Mouse (Mus musculus) lung, postnatal 36 days (tissue): ENCODE measurements around the gene Slc2a4.

Experiments
- DNase-seq: peaks from one replicate; pipeline ENCODE4 v3.0.0; 2022; ENCODE audit warnings: mixed read lengths

Gene Slc2a4

DNA sequence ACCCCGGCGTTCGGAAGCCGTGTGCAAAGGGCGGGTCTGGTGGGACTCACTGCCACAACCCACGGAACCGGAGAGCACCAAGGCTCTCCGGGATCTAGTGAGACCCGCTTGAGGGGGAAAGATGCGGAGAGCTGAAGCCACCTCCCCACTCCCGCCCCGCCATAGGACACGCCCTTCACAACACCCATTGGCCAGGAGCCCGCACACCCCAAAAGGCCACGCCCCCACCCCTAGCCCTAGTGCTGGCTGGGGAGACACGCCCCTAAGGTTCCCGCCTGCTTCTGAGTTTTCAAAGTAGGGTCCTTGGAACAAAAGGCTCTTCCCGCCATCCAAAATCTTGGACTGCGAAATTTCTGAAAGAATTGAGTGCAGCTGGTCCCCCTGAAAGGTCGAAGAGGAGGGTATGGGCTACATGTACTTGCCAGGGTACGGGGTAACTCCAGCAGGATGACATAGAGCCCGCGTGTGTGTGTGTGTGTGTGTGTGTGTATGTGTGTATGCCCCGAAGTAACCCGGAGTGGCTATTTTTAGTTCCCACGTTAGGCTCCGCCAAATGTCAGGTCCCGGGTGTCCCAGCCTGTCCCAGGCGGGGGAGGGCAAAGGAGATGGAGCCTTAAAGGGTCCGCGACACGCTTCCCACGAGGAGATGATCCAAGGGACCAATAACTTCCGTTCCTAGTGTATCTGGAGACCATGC, at the start of gene Slc2a4:
Gene Slc2a4 (minus strand): TSS at position 123 of the 697 bp plus-strand sequence.
- peak; percentile 91 for DNase-seq

DNA sequence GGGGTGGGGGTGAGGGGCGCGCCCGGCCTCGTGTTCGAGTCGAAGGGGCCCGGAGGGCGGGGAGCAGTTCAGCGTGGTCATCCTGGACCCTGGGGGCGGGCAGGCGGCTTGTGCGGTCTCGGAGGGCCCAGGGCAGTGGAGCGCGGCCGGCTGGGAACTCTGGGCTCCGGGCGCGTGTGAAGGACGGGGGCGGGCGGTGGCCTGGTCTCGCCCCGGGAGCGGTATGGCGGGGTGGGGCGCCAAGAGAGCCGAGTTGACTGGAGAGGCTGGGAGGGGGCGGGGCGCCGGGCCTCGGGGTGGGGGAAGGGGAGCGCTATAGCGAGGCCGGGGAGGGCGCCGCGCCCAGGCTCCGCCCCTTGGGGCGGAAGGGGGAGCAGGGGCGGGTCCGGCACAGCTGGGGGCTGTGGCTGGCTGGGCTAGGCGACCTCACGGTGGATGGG, 49.1 kb upstream of the Slc2a4 start:
- peak; percentile 95 for DNase-seq

DNA sequence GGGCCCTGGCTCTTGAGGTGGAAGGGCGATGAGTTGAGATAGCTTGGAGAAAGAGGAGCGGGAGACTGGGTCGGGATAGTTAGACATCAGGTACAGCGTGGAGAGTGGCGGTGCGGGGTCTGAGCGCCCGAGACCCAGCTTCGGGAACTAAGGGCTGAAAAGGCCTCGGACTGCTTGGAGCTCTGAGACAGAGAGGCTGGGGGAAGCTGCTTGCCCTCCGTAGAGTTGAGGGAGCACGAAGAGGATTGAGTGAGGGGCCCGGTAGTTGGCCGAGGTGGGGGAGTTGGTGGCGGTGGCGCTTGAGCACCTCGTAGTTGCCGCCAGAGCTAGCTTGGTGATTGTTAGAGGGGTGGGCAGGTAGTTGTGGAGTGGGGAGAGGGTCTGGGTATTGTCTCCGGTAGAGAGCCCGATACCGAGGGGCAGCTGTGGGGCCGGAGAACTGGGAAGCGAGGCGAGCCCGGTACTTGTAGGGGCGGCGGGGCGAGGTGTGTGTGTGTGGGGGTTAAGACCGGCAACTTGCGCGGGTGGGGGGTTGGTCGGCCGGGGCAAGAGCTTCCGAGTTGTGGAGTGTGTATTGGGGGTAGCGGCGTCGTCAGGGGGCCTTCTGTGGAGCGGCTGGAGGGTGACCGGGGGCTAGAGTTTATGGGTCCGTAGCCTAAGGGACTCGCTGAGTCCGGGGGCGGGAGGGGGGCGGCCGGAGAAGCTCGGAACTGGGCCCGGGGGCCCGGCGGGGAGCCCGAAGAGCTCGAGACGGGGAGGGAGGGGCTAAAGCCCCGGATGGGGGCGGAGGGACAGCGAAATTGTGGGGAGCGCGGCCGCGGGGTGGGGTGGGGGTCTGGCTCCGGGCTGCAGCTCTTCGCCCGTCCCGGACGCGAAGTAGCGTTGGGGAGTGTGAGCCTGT, 48.4 kb upstream of the Slc2a4 start:
- DNase-seq: peak; percentile 69

DNA sequence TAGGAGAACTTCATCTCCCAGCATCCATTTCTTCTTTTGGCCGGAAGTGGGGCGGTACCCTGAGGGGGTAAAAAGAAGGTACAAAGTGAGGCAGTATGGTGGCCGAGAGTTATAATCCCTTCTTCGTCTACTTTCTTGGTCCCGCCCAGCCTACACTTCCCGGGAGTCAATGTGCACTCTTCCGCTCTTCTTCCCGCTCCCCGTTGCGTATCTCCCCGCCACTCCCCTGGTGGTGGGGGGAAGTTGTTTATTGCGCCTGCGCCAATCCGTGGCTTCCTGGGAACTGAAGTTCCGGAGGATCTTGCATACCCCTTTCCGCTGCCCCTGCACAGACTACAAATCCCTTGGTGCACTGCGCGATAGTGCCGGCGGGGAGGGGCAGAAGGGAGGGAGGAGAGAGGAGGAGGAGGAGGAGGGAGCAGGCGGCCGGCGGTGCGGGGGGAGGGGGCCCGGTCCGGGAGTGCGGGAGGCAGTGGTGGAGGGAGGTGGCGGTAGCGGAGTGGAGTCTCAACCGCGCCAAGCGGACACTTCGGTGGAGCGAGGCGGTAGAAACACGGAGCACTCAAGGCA, 47.5 kb upstream of the Slc2a4 start, which contains the start of gene Phf23:
Gene Phf23 (plus strand): TSS at position 387 of the 570 bp plus-strand sequence.
- DNase-seq: peak; percentile 98

DNA sequence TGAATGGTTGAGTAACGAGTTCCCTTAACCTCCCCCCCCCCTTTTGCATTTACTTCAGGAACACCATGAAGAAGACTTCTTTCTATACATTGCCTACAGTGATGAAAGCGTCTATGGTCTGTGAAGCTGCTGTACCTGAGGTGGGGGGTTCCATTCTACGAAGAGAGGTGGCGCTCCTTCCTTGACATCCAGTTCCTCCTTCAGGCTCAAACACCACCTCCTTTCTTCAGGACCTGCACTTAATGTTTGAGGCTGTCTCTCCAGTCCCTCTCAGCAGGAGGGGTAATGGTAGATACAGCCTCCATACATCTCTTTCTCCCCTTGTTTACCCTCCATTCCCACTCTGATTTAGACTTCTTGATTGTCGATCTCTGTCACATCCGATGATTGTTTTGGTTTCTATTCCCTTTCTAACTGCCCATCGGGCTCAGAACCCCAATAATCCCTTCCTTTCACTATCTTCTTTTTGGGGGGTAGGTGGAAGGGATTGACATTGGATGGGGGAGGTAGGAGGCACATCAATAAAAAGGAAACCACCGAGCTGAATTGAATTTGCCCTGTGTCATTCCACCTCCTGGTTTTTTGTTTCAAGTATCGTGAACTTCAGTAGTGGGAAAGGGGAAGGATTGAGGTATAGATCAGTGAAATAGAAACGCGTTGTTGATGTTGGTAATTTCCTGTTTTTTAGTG, 46.6 kb upstream of the Slc2a4 start:
- DNase-seq: no peak

DNA sequence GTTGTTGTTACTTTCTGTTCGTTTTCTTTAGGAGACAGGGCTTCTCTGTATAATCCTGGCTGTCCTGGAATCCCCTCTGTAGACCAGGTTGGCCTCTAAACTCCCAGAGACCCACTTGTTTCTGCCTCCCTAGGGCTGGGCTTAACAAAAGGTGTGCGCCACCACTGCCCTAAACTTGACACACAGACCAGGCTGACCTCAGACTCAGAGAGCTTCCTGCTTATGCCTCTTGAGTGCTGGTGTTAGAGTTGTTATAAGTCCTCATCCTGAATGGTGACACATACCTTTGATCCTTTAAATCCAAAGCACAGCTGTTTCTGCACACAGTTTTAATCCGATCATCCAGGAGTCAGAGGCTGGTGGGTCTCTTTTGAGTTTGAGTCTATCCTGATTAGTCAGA, 44.9 kb upstream of the Slc2a4 start:
- no peak for DNase-seq

DNA sequence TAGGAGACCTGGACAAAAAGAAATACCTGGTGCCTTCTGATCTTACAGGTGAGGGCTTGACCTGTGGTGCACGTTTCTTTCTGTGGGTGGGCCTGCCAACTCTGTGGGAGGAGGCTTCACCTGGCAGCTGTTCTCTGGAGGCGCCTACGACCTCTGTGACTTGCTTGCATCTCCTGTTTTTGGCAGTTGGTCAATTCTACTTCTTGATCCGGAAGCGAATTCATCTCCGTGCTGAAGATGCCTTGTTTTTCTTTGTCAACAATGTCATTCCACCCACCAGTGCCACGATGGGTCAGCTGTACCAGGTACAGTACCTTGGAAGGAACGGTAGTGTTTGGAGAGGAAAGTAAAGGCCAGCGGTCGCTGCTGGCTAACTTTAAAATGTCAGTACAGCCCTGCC, 44.4 kb upstream of the Slc2a4 start:
- DNase-seq: peak; percentile 24

DNA sequence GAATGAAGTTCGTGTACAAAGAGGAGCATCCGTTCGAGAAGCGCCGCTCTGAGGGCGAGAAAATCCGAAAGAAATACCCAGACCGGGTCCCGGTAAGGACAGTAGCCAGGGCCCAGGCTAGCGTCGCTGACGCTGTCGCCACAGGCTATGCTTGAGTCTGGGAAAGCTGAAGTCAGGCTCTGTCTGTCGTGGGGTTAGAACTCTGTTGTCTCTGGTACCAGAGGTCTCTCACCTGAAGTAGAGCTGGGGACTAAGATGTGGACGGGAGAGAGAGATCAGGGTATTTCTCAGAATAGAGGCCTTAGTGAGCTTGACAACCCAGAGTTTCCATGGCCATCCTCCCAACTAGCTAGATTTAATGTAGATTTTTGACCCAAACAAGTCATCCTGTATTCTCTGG, 43.7 kb upstream of the Slc2a4 start:
- DNase-seq: no peak

DNA sequence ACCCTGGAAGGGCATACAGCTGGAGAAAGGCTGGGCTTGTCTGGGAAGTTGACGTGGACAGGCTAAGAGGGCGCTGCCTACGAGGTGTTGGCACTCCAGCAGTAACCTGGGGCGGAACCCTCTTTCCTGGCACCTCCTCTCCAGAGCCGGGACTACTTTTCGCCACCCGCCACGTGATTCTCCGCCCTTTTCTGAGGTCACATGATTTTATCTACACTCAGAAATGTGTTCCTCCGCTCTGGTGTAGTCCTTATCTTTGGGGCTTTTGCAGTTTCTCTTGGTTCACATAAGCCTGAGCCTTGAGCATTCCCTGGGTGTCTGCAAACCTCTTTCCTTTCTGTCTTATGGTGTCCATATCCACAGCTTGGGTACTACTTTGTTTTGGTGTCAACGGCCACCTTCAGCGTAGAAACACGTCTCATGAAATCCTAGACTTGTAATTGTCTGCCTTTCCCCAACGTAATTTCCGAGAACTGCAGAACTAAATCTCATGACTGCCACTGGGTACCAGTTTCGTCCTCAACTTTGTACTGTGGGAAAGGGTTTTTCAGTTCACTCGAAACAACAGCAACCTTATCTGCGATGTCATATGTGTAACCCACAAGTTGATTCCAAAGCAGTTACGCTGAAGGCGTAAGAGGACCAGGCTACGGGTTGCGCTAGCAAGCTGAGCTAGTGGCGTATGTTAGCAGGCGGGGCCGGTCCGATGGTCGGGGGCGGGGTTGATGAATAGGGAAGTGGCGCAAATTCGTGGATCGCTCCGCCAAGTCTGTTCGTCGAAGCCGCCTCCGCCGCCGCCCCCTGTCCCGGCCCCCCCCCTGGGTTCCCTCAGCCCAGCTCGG, 43.1 kb upstream of the Slc2a4 start, which contains the start of gene Gabarap:
Gene Gabarap (plus strand): TSS at position 294 of the 842 bp plus-strand sequence.
- DNase-seq: peak; percentile 99

DNA sequence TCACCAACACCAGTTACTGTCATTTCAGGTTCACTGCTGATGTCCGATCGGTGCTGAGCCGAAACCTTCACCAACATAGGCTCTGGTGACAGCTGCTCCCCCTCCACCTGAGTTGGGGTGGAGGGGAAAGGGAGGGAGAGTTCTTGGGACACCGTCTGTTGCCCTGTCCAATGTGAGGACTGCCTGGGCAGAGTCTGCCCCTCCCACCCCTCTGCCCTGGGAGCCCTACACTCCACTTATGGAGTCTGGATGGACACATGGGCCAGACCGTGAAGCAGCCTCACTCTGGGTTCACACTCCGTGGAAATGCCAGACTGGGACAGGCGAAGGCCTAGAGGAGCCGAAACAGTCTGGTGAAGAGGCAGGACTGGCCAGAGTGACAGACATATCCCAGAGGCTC, 42.0 kb upstream of the Slc2a4 start:
- DNase-seq: no peak

DNA sequence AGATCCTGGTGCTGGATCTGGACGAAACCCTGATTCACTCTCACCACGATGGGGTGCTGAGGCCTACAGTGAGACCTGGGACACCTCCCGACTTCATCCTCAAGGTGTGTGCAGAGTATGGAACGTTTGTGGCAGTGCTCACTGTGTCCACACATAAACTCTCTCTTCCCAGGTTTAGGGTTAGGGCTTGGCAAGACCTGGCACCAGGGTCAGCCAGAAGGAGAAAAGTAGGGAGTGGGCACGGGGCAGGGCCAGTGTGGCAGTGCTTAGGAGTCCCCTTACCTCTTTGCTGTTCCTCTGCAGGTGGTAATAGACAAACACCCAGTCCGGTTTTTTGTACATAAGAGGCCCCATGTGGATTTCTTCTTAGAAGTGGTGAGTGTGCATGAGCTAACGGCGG, 36.4 kb upstream of the Slc2a4 start:
- no peak for DNase-seq

DNA sequence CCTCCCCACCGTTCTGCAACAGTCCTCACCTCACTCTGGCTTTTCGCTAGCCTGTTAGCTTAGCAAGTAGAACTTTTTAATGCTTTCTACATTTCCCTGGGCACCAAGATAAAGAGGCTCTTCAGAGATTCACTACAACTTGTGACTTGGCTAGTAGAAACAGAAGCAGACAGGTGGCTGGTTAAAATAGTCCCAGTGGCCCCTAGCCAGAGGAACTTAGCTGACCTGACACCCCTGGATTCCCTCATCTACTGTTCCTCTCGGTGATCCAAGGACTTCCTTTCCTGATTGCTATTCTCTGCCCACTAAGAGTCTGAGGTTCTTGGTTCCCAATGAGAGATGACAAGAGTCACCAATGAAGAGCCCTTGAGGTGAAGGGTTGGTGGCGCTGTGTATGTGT, 35.4 kb upstream of the Slc2a4 start:
- DNase-seq: no peak

DNA sequence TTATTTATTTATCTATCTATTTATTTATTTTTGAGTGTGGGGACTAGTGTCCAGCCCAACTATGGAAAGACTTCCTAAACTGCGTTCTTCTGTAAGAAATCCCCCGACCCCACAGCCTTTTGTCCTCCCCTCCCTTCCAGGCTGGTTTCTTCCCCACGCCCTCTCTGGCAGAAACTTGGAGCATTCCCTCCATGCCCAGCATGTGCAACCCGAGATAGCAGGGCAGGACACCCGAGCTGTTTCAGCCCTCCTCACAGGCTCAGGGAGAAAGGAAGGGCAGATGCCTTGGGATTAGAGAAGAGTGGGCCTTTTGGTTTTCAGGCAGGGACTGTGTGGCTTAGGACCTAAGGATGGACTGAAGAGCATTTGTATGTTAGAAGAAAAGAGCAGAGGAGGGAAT, 34.9 kb upstream of the Slc2a4 start:
- no peak for DNase-seq

DNA sequence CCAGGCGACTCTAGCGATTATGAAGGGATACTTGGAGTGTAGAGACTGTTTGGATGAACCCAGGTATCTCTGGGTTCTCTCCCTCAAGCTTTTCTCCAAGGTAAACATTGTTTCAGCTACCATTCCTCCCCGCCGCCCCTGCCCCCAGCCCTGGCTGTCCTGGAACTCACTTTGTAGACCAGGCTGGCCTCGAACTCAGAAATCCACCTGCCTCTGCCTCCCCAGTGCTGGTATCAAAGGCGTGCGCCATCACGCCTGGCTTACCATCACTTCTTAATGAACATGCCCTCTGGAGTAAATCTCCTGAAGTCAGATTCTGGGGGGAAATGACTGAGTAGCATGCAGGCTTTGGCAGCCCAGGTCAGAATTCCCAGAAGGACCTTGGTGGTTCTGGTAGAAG, 34.2 kb upstream of the Slc2a4 start, which contains the start of gene Elp5:
Gene Elp5 (minus strand): TSS at position 293 of the 400 bp plus-strand sequence.
- DNase-seq: no peak

DNA sequence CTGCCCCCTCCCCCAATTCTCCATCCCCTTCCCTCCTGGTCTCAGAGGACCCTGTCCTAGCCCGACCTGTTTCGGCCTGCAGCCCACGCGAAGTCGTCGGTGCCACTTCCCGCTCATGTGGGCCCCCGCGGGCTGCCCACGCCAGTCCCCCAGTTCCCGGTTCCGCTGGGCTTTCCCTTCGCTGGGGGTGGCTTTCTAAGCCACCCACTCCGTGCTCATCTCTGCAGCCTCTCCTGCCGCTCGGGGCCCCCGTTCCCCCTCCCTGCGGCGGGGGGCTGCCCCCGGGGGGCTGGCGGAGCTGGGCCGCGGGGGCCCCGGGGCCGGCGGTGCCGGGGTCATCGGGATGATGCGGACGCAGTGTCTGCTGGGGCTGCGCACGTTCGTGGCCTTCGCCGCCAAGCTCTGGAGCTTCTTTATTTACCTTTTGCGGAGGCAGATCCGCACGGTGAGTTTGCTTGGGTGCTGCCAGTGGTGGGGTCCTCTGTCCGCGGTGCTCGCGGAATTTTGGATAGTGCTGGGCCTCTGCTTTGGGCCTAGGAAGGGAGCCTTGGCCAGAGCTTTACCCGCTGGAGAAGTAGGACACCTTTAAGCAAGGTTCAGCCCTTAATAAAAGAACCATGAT, 33.3 kb upstream of the Slc2a4 start, which contains the start of gene Ctdnep1:
Gene Ctdnep1 (plus strand): TSS at position 16 of the 622 bp plus-strand sequence.
- DNase-seq: no peak

DNA sequence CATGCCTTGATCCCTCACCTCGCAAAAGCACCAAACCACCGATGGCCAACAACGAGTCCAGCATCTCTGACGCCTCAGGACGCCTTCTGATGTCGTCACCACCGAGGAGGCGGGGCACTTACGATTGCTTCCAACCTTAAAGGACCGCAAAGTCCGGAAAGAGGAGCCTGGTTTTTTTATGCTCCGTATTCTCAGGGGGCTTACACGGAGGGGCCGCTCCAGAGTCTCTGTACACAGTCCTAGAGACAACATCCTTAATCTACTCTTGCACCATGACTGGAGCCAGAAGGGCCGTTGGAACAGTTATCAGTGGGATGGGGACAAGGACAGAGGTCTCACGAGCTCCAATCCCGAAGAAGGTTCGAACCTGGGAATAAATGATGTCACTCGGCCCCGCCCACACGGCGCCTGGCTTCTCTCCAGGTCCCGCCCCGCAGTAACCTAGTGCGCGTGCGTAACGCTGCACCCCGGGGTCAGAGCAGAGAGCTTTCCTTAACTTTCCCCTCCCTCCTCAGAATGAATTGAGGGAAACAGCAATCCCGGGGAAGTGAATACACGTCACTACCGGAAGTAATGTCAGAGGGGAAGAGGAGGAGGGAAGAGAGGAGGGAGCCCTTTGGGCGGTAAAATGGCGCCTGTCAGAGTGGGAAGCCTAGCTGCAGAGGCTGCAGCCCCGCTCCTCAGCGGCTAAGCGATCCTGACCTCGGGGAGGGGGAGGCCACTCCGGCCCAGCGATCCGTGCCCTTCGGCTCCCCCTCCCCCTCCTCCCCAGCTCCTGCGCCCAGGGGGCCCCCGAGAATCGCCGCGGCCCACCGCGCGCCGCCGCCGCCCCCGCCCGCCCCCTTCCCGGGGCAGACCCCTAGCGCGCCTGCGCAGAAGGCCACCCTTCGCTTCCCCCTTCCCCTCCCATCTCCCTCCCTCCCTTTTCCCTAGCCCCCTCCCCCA, 32.5 kb upstream of the Slc2a4 start:
- peak; percentile 98 for DNase-seq

DNA sequence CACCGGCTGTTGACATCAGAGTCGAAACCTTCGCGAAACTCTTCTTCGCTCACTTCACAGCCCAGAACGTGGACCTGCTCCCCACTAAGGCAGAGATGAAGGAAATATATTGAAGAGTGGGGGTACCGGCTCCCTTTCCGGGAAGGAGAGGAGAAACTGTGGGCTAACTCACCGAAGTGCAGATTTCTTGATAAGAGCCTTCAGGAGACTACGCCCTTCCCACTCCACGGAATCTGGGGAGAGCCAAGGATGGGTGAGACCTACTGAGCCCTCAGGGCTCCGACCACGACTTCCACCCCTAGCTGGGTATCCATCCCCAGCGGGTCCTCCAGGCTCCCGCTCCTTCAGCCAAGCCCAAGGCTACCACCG, 31.8 kb upstream of the Slc2a4 start:
- DNase-seq: no peak

DNA sequence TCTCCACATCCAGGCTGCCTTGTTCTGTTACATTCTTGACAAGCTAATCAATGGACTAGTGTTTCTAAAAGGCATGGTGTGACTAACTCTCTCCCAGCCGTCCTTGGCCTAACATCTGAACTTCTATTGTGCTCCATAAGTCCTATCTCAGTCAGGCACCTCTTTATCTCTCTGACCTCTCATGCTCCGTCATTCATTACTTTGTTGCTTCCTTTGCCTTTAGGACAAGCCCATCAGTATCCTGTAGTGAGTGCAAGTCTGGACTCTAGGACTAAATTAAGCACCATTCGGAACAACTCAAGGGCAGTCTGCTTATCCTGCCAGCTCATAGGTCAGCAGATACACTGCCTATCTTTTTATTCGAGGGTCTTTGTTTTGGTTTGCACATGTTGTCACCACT, 28.3 kb upstream of the Slc2a4 start:
- no peak for DNase-seq

DNA sequence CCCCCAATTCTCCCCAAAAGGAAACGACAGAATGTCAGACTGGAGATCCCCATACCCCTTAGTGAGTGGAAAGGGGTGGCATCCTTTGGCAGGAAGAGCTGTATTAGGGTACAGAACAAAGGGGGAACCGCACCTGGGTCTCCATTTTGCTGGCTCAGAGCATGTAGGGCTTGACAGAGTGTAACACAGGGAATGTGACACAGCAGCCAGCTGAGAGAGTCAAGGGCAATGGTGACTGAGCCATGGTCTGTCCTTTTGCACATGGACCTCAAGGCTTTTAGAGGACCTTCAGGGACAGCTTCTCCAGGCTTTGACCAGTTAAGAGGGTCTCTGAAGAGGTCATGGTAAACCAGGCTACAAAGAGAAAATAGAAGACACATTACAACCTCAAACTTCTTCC, 26.9 kb upstream of the Slc2a4 start:
- no peak for DNase-seq

DNA sequence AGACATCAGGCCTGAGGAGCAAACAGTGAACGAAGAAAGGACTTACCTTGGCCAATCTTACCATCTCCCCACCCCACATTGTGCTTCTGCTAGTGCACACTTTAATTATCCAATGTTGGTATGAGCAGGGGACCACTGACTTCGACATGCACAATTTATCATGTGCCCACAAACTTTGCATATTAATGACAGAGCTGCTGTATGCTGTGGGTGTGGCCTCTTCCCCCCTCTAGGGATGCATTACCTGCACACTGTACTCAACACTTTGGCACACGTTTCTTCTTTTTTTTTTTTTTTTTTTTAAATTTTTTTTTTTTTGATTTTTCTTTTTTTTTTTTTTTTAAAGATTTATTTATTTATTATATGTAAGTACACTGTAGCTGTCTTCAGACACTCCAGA, 22.8 kb upstream of the Slc2a4 start:
- DNase-seq: no peak
